Mouse (Mus musculus) intestine, postnatal 0 days (tissue): ENCODE measurements around the gene Wdfy2. TPM values are rescaled to one million over a fixed set of nuclear protein-coding genes. Genes with fewer than 3 reads are reported as not detected.

Source experiments
- ATAC-seq: fragments of 200-750 bp; cut with Nextera tagmentation; 2 replicates; pipeline ENCODE4 v1.8.0; 2017; ENCODE audit warnings: mild to moderate bottlenecking, moderate TSS enrichment, moderate library complexity
- H3K27ac ChIP-seq: fragments of 300-500 bp; sonication (generic); 2 replicates; pipeline ENCODE4 v1.5.1; 2014; ENCODE audit warnings: mild to moderate bottlenecking, low read depth, low read length, moderate library complexity
- H3K27me3 ChIP-seq: fragments of 300-500 bp; sonication (generic); replicated peaks from 2 replicates; pipeline ENCODE4 v1.6.1; 2014; ENCODE audit warnings: low read length, mixed read lengths; ENCODE audit not compliant: control insufficient read depth, insufficient read depth
- H3K36me3 ChIP-seq: fragments of 300-500 bp; sonication (generic); 2 replicates; pipeline ENCODE4 v1.6.1; 2014; ENCODE audit warnings: mild to moderate bottlenecking, moderate library complexity; ENCODE audit not compliant: control insufficient read depth, insufficient read depth
- H3K4me1 ChIP-seq: fragments of 300-500 bp; sonication (generic); replicated peaks from 2 replicates; pipeline ENCODE4 v1.6.1; 2014; ENCODE audit warnings: antibody characterized with exemption, low read length, mixed read lengths; ENCODE audit not compliant: control insufficient read depth, insufficient read depth
- H3K4me2 ChIP-seq: fragments of 300-500 bp; sonication (generic); replicated peaks from 2 replicates; pipeline ENCODE4 v1.6.1; 2014; ENCODE audit warnings: low read depth, mild to moderate bottlenecking, moderate library complexity
- H3K4me3 ChIP-seq: fragments of 300-500 bp; sonication (generic); 2 replicates; pipeline ENCODE4 v1.5.1; 2014; ENCODE audit warnings: low read depth, low read length
- H3K9ac ChIP-seq: fragments of 300-500 bp; sonication (generic); 2 replicates; pipeline ENCODE4 v1.6.1; 2014; ENCODE audit warnings: mild to moderate bottlenecking, low read depth, low read length
- H3K9me3 ChIP-seq: fragments of 300-500 bp; sonication (generic); 2 replicates; pipeline ENCODE4 v1.6.1; 2016; ENCODE audit warnings: mixed run types; ENCODE audit not compliant: control insufficient read depth
- CTCF ChIP-seq: sonication (generic); IDR thresholded peaks from 2 replicates; pipeline ENCODE4 v1.5.1; 2016; ENCODE audit warnings: low read depth, mild to moderate bottlenecking, control low read depth, antibody characterized with exemption, moderate library complexity
- WGBS: fragments of 180-500 bp; shearing (Covaris S2); extraction: QIAGEN DNeasy Blood & Tissue Kit; methylation state at CpG from one replicate; pipeline ENCODE4 v1.1.7; 2014; 5-methylcytosine and 5-hydroxymethylcytosine counted together
- polyA plus RNA-seq: library from polyadenylated mRNA; unstranded; fragments of >200 nt; fragmentation: Nextera tagmentation; extraction: Ambion mirVana; gene quantifications from 2 replicates; pipeline ENCODE4 v1.2.1, GENCODE M21; 2015

The Wdfy2 gene
- polyA plus RNA-seq, 1 experiment from 2014 or later = 1.4 TPM

- Histone ChIP-seq H3K9ac (no peak overlapping the region), H3K4me1 (no peaks in the 10 kb centered on the region), H3K27ac (no peak overlapping the region), H3K4me2 (no peak overlapping the region), H3K9me3 (no peaks in the 10 kb centered on the region), H3K36me3 (no peaks in the 10 kb centered on the region), H3K27me3 (no peaks in the 10 kb centered on the region), H3K4me3 (no peak overlapping the region)
- no peak for ATAC-seq
- peak; percentile 80 for TF ChIP-seq CTCF
- WGBS = 13% methylated on average over 5 of the region's 5 CpGs
These were observed 137.6 kb downstream of the Wdfy2 start for GRCm38 (mm10) chr14:62975046-62975445.

GRCm38 (mm10) chr14:62979815-62980214 is 142.3 kb downstream of the Wdfy2 start:
- Histone ChIP-seq H3K4me2 (no peak overlapping the region), H3K9me3 (no peaks in the 10 kb centered on the region), H3K4me1 (no peaks in the 10 kb centered on the region), H3K9ac (no peak overlapping the region), H3K4me3 (no peak overlapping the region), H3K27me3 (no peaks in the 10 kb centered on the region), H3K27ac (no peak overlapping the region), H3K36me3 (no peaks in the 10 kb centered on the region)
- 63% methylated on average over 1 of the region's 1 CpGs for WGBS
- TF ChIP-seq CTCF = no peak
- no peak for ATAC-seq

- H3K9ac ChIP-seq = no peak within 1 kb of the TSS
- ATAC-seq = no peak
- no peak within 1 kb of the TSS for H3K4me3 ChIP-seq
- H3K36me3 ChIP-seq = no peaks in the 10 kb centered on the region
- H3K27ac ChIP-seq = no peak within 1 kb of the TSS
- no peaks in the 10 kb centered on the region for H3K9me3 ChIP-seq
- H3K4me2 ChIP-seq = no peak within 1 kb of the TSS
- TF ChIP-seq CTCF = no peak
- no peaks in the 10 kb centered on the region for H3K27me3 ChIP-seq
- 62% methylated on average over 1 of the region's 1 CpGs for WGBS
- no peaks in the 10 kb centered on the region for H3K4me1 ChIP-seq
These were observed 146.9 kb downstream of the Wdfy2 start, which contains the start of gene Defb48 for GRCm38 (mm10) chr14:62984410-62984809. Defb48 (minus strand) TSS chr14:62984510.

- Histone ChIP-seq H3K4me1 (no peaks in the 10 kb centered on the region), H3K36me3 (no peaks in the 10 kb centered on the region), H3K27ac (no peak overlapping the region), H3K27me3 (no peaks in the 10 kb centered on the region), H3K4me3 (no peak overlapping the region), H3K9me3 (no peaks in the 10 kb centered on the region), H3K4me2 (no peak overlapping the region), H3K9ac (no peak overlapping the region)
- ATAC-seq = no peak
- no peak for TF ChIP-seq CTCF
- 70% methylated on average over 3 of the region's 3 CpGs for WGBS
These were observed 153.8 kb downstream of the Wdfy2 start for GRCm38 (mm10) chr14:62991271-62991670.

- H3K9me3 ChIP-seq = no peaks in the 10 kb centered on the region
- no peak overlapping the region for H3K27ac ChIP-seq
- H3K4me2 ChIP-seq = no peak overlapping the region
- no peak for ATAC-seq
- no peak overlapping the region for H3K4me3 ChIP-seq
- no peak overlapping the region for H3K9ac ChIP-seq
- no peak for TF ChIP-seq CTCF
- 72% methylated on average over 7 of the region's 7 CpGs for WGBS
- no peaks in the 10 kb centered on the region for H3K4me1 ChIP-seq
- no peaks in the 10 kb centered on the region for H3K36me3 ChIP-seq
- H3K27me3 ChIP-seq = no peaks in the 10 kb centered on the region
These were observed 154.5 kb downstream of the Wdfy2 start for GRCm38 (mm10) chr14:62991849-62992510.

GRCm38 (mm10) chr14:62997777-62998176 is 160.3 kb downstream of the Wdfy2 start, which contains the start of gene Defb47:
Defb47 (plus strand) TSS chr14:62998077.
- no peak within 1 kb of the TSS for H3K4me3 ChIP-seq
- no peak for TF ChIP-seq CTCF
- no peak for ATAC-seq
- H3K9ac ChIP-seq = no peak within 1 kb of the TSS
- no peak within 1 kb of the TSS for H3K27ac ChIP-seq
- H3K36me3 ChIP-seq = no peaks in the 10 kb centered on the region
- H3K4me2 ChIP-seq = no peak within 1 kb of the TSS
- H3K27me3 ChIP-seq = no peaks in the 10 kb centered on the region
- 86% methylated on average over 8 of the region's 8 CpGs for WGBS
- H3K9me3 ChIP-seq = no peaks in the 10 kb centered on the region
- no peaks in the 10 kb centered on the region for H3K4me1 ChIP-seq
